Mouse (Mus musculus) C2C12 (cell line): ENCODE measurements around the gene Traf3ip1.

ENCODE experiments used
- CTCF ChIP-seq: IDR thresholded peaks from one replicate; pipeline ENCODE4 v1.5.1; 2011; ENCODE audit not compliant: control insufficient read depth, insufficient read depth, insufficient read length
- USF1 ChIP-seq: IDR thresholded peaks from one replicate; pipeline ENCODE4 v1.6.1; 2011; ENCODE audit warnings: low read depth, mild to moderate bottlenecking, control low read depth, moderate library complexity

DNA sequence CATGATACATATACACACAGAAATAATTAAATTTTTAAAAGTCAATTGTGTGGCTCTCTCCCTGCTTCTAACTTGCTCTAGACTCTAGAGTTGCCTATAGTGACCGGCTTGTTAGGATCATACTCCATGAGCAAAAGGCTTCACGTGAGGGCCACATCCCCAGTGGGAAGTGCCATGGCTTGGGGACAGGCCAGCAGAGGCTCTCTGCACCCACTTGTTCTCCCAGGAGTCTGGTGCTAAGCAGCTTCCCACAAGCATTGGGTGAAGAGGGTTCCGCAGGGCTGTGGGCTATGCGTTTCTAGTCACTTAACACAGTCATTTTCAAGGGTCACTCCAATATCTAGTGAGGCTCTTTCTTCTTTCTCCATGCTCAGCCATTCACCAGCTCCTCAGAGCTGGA lies 37.3 kb upstream of the Traf3ip1 start:
- TF ChIP-seq CTCF (no peak), USF1 (no peak)
